Mouse (Mus musculus) adrenal gland, postnatal 4 days (tissue): ENCODE results near the gene Olfr618. TPM values are rescaled to one million over a fixed set of nuclear protein-coding genes. Genes with fewer than 3 reads are reported as not detected.
"Not testable (repeated sequence)": the region's sequence is repeated elsewhere in the genome, so short reads cannot be mapped to it uniquely, and the experiment has no call there.

Experiments used
- DNase-seq, 2 experiments: peaks; one replicate each; pipeline ENCODE4 v3.0.0; 2021 to 2022; ENCODE audit warnings: low spot score in 2 of 2, mixed read lengths in 2 of 2
- long read RNA-seq, 2 experiments: library from polyadenylated mRNA; stranded (forward); transcript quantifications; one replicate each; pipeline ENCODE4 v2.0.0; 2021
- microRNA-seq: library from miRNA; unstranded; fragments of <30 nt; microRNA quantifications from one replicate; pipeline ENCODE4 v1.2.0, GENCODE M21; 2021
- total RNA-seq, 2 experiments: library from RNA; stranded (reverse); gene quantifications; 2 replicates each; pipeline ENCODE4 v1.2.3; 2021

Gene Olfr618
- total RNA-seq: not detected
- long read RNA-seq, experiment 1: 0 reads
- long read RNA-seq, experiment 2: 0 reads

DNA sequence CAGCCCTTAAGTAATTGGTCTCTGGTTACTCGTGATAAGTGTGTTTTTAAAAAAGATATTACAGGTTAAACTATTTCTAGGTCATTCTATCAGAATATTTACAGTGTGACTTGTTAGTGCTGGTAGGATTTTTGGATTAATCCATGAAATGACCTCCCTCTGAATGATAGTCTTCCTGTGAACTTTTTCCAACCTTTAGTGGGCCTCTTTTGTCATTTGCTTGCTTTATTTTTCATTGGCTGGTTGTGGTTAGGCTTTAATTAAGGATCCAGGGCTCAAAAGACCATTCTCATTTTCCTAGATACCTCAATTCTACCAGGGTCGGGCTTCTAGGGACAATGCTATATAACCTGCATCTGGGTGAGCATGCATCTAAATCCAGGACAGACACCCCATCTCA, at the start of gene Olfr618:
Gene Olfr618 (plus strand): TSS at position 301 of the 400 bp plus-strand sequence.
- DNase-seq: no peak

DNA sequence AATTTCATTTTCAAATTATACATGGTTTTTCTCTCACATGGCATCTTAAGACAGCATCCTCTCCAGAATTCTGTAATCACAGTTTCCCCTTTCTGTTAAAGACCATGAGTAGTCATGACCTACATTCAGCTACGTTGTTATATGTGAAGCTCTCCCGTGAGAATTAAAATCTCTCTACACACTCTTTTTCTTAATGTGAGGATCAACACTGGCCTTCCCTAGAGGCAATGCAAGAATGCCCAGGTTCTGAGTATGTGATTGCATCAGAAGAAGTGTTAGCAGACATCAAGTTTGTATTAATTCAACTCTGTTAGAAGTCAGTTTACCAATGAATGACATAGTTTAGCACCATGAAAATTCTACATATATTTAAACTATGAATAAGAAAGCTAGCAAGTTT, 47.3 kb upstream of the Olfr618 start, which contains the start of gene Olfr612:
Gene Olfr612 (minus strand): TSS at position 101 of the 400 bp plus-strand sequence.
- DNase-seq: not testable (repeated sequence)

DNA sequence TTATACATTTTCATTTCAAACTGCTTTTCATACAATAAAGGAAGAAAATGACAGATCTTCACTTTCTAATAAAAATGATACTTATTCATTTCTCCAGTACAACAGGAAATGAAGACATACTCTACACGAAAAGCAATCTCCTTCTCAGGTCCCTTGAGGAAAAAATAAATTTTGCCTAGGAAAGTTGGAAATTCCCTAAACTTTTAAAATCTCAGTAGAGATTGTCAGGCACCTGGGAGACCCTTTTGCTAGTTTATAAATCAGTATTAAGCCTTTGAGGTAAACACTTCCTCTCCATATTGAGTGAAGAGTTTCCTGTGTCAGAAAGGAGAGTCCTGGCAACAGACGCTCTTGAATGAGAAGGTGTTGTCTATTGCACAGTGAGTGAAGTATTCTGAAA, 42.1 kb upstream of the Olfr618 start, which contains the start of gene Olfr613:
Gene Olfr613 (plus strand): TSS at position 301 of the 400 bp plus-strand sequence.
- no peak for DNase-seq

DNA sequence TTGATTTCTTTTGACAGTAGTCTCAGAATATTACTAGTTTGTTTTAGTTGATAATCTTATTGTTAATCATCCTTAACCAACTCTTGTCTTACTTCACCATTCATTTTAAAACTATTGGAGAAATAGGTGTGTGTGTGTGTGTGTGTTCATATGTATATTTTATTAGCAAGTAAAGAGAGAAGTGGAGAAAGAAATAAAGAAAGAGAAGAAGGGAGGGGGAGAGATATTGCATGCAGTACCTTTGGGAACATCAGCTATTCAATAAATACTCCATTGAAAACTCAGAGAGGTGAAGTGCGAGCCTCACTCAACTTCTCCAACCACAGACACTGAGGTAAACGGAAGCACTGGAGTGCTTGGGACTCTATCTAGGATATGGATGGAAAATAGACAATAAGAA, 34.1 kb upstream of the Olfr618 start, which contains the start of gene Olfr615:
Gene Olfr615 (plus strand): TSS at position 301 of the 400 bp plus-strand sequence.
- no peak for DNase-seq

DNA sequence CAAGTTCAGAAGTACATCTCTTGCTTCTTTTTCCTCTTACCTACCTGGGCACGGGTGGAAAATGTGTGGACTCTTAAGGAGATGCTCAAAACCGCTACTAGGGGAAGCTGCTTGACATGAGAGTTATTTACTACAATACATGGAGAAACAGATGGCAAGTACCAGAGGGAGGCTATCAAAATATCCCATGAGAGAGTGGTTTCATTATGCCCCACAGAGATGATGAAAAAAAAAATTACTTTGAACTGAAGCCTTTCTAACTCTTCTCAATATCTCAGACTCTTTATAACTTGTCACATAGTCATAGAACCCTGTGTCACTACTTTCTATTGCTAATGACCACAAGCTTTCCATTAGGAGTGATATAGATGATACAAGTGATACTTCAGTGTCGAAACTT, 20.9 kb upstream of the Olfr618 start, which contains the start of gene Olfr616:
Gene Olfr616 (minus strand): TSS at position 101 of the 400 bp plus-strand sequence.
- no peak for DNase-seq

DNA sequence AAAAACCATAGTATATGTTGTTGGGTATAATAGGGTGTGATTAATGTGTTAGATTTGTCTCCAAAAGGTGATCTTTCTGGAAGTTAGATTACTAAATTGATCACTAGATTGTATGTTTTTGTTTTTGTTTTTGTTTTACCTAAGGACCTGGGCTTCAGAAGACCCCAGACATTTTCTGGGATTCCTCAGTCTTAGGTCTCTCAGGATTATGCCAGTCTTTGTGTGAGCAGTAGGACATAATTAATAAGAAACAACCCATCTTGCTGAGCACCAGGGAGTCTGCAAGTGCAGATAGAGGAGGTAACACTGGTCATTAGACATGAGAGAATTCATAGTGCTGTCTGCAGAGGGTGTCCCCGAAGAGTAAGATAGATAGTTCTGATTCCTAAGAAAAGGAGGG, 17.1 kb upstream of the Olfr618 start, which contains the start of gene Olfr617:
Gene Olfr617 (plus strand): TSS at position 301 of the 400 bp plus-strand sequence.
- DNase-seq: no peak

DNA sequence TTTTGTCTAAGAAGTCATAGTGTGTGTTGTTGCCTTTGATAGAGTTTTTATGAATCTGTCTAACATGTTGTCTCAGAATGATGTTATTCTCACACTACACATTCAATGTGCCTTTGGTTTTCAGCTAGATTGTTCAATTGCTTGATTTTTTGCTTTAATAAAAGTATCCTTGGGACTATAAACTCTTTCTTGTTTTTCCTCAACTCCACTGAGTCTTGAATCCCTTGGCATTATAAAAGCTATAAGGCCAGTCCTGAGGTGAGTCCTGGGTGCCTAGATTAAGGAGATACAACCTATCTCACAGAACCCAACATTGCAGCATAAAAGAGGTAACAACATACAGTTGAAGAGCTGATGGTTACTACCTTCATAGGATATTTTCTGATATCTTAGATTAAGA, 10.4 kb downstream of the Olfr618 start, which contains the start of gene Olfr619:
Gene Olfr619 (plus strand): TSS at position 301 of the 400 bp plus-strand sequence.
- no peak for DNase-seq

DNA sequence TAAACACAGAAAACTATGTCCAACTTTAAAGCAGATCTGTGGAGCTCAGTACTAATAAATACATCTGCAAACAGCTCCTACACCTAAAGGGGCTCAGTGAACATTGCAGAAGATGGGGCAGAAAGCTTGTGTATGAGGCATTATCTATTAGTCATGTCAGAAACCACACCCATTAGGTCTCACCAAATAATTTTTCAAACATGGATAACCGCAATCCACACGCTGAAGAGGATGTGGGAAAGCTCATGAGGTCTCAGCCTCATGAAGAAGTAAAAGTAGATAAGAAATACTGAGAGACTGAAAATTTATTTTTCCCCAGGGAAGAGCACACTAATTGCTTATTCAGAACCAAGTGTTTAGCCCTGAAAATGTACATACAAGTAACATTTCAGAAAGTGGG, 17.5 kb downstream of the Olfr618 start:
- no peak for DNase-seq

DNA sequence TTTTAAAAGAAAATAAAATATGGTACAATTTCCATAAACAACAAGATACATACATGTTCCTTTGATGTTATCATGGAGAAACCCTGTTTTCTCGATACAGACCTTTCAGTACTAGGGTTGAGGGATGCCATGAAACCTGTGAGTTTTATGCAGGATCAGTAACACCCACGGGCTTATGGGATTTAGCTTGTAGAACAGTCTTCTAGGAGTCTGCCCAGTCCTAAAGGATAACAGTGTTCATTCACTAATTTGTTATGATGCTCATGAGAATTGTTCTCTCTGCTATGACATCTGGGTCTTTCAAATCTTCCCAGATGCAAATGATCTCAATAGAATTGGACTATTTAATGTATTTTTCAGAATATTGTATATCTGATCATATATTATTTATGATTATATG, 22.5 kb downstream of the Olfr618 start, which contains the start of gene Olfr620:
Gene Olfr620 (minus strand): TSS at position 101 of the 400 bp plus-strand sequence.
- DNase-seq: no peak

DNA sequence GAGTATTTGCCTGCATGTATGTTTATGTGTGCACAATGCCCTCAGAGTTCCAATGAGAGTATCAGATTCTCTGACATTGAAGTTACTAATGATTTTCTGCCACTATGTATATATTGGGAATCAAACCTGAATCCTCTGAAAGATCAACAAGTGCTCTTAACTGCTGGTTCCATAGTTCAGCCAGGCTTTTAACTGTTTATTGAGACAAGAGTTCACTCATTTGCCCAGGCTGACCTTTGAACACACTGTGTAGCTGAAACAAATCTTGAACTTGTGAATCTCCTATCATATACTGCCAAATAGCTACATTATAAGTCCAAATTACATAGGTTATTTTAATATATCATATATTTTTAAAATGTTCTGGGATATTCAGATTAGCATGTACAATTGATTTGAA, 46.9 kb downstream of the Olfr618 start:
- no peak for DNase-seq

DNA sequence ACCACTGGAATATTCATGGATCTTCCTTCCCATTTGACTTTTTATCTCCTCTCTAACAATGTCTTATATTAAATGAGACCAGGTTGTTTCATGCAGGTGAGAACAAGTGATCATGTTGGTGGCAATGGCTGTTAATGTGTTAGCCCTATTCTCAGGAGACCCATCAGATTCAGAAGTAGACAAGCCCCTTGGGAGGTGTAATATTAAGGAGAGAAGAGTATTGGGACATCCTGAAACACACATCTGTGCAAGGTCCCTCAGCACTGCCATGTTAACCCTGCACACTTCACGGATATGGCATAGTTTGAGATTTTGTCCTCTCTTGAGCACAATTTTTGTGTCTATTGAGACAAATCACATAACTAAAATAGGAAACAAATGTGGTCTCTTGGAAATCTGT, 52.7 kb downstream of the Olfr618 start, which contains the start of gene Olfr622:
Gene Olfr622 (minus strand): TSS at position 101 of the 400 bp plus-strand sequence.
- DNase-seq: no peak

DNA sequence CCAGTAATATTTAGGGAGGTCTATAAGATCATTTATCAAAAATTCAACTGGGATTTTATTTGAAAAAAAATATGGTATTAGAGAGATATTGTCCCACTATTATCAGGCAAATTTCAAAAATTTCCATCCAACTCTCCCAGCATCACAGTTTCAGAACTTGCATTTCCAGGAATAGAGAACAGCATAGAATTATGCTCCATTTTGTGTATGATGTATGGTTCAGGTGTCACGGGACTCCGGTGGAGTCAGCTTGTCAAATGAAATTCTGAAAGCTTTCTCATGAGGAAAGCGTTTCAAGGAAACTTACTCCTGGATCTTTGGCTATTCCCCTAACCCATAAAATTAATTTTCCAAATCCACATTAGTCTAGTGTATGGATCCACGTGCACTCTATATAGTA, 54.2 kb downstream of the Olfr618 start:
- DNase-seq: no peak

Small RNA genes within 50 kb of the gene (microRNA-seq; reads per million reads assigned to microRNA genes)
- not detected for gene Gm26506

Other genes with a start within 250 kb of the Olfr618 start
- gene Olfr600, start 240.4 kb upstream of the Olfr618 start, total RNA-seq: not detected
- not detected for gene Olfr601, start 227.4 kb upstream of the Olfr618 start, total RNA-seq
- not detected for gene Olfr603, start 203.9 kb upstream of the Olfr618 start, total RNA-seq
- gene Usp17lc, start 175.0 kb upstream of the Olfr618 start, total RNA-seq: not detected
- gene Olfr605, start 144.7 kb upstream of the Olfr618 start, total RNA-seq: not detected
- gene Olfr606, start 141.1 kb upstream of the Olfr618 start, total RNA-seq: not detected
- not detected for gene Olfr607, start 126.0 kb upstream of the Olfr618 start, total RNA-seq
- not detected for gene Olfr608, start 120.2 kb upstream of the Olfr618 start, total RNA-seq
- gene Olfr609, start 92.0 kb upstream of the Olfr618 start, total RNA-seq: not detected
- not detected for gene Olfr610, start 78.0 kb upstream of the Olfr618 start, total RNA-seq
- not detected for gene Olfr611, start 69.3 kb upstream of the Olfr618 start, total RNA-seq
- not detected for gene Olfr612, start 47.4 kb upstream of the Olfr618 start, total RNA-seq
- gene Olfr613, start 42.0 kb upstream of the Olfr618 start, total RNA-seq: not detected
- gene Olfr615, start 34.0 kb upstream of the Olfr618 start, total RNA-seq: not detected
- not detected for gene Olfr616, start 21.0 kb upstream of the Olfr618 start, total RNA-seq
- not detected for gene Olfr617, start 17.0 kb upstream of the Olfr618 start, total RNA-seq
- gene Olfr619, start 10.5 kb downstream of the Olfr618 start, total RNA-seq: not detected
- gene Olfr620, start 22.4 kb downstream of the Olfr618 start, total RNA-seq: not detected
- not detected for gene Olfr622, start 52.6 kb downstream of the Olfr618 start, total RNA-seq
- gene Olfr623, start 73.6 kb downstream of the Olfr618 start, total RNA-seq: not detected
- gene Olfr624, start 81.1 kb downstream of the Olfr618 start, total RNA-seq: under 1 TPM in 1 of 2 experiments, not detected in 1; 0.06 TPM
- not detected for gene Olfr625-ps1, start 92.6 kb downstream of the Olfr618 start, total RNA-seq
- gene Olfr243, start 124.6 kb downstream of the Olfr618 start, total RNA-seq: not detected
- not detected for gene Olfr628, start 140.3 kb downstream of the Olfr618 start, total RNA-seq
- gene Olfr629, start 154.8 kb downstream of the Olfr618 start, total RNA-seq: not detected
- not detected for gene Olfr630, start 167.2 kb downstream of the Olfr618 start, total RNA-seq
- not detected for gene Olfr69, start 181.5 kb downstream of the Olfr618 start, total RNA-seq
- gene Olfr68, start 189.6 kb downstream of the Olfr618 start, total RNA-seq: not detected
- gene Olfr67, start 201.7 kb downstream of the Olfr618 start, total RNA-seq: not detected
- gene Hbb-bt, start 223.9 kb downstream of the Olfr618 start, total RNA-seq: 100 to 1,000 TPM; 618 to 940 TPM
- 1,000 to 10,000 TPM; 4,172 to 4,820 TPM for gene Hbb-bs, start 238.0 kb downstream of the Olfr618 start, total RNA-seq